Mouse (Mus musculus) liver, embryonic 16.5 days (tissue): ENCODE measurements around the gene Zfand3. TPM values are rescaled to one million over a fixed set of nuclear protein-coding genes. Genes with fewer than 3 reads are reported as not detected.

Experiments used
- ATAC-seq: fragments of 200-750 bp; cut with Nextera tagmentation; 2 replicates; pipeline ENCODE4 v1.8.0; 2017; ENCODE audit warnings: low read depth, mild to moderate bottlenecking, moderate number of reproducible peaks, moderate library complexity
- H3K27ac ChIP-seq: fragments of 300-500 bp; sonication (generic); 2 replicates; pipeline ENCODE4 v1.5.1; 2014; ENCODE audit warnings: mild to moderate bottlenecking, low read length
- H3K27me3 ChIP-seq: fragments of 300-500 bp; sonication (generic); 2 replicates; pipeline ENCODE4 v1.6.1; 2014; ENCODE audit warnings: low read depth, low read length, mixed read lengths; ENCODE audit not compliant: control insufficient read depth, insufficient read depth
- H3K36me3 ChIP-seq: fragments of 300-500 bp; sonication (generic); 2 replicates; pipeline ENCODE4 v1.6.1; 2014; ENCODE audit warnings: mild to moderate bottlenecking; ENCODE audit not compliant: control insufficient read depth, insufficient read depth
- H3K4me1 ChIP-seq: fragments of 300-500 bp; sonication (generic); 2 replicates; pipeline ENCODE4 v1.6.1; 2014; ENCODE audit warnings: low read depth, low read length, mixed read lengths; ENCODE audit not compliant: control insufficient read depth
- H3K4me2 ChIP-seq: fragments of 300-500 bp; sonication (generic); 2 replicates; pipeline ENCODE4 v1.6.1; 2014; ENCODE audit warnings: low read depth, low read length, mixed read lengths
- H3K4me3 ChIP-seq: fragments of 300-500 bp; sonication (generic); 2 replicates; pipeline ENCODE4 v1.5.1; 2014; ENCODE audit warnings: low read depth, mild to moderate bottlenecking, low read length
- H3K9ac ChIP-seq: fragments of 300-500 bp; sonication (generic); 2 replicates; pipeline ENCODE4 v1.6.1; 2014; ENCODE audit warnings: low read depth, low read length
- H3K9me3 ChIP-seq: fragments of 300-500 bp; sonication (generic); replicated peaks from 2 replicates; pipeline ENCODE4 v1.6.1; 2016; ENCODE audit warnings: low read length; ENCODE audit not compliant: control insufficient read depth
- WGBS: fragments of 180-500 bp; shearing (Covaris S2); extraction: QIAGEN DNeasy Blood & Tissue Kit; methylation state at CpG from one replicate; pipeline ENCODE4 v1.1.7; 2014; ENCODE audit not compliant: insufficient replicate concordance; 5-methylcytosine and 5-hydroxymethylcytosine counted together
- polyA plus RNA-seq: library from polyadenylated mRNA; unstranded; fragments of >200 nt; fragmentation: Nextera tagmentation; extraction: Ambion mirVana; gene quantifications from 2 replicates; pipeline ENCODE4 v1.2.1, GENCODE M21; 2015

The Zfand3 gene
- polyA plus RNA-seq, 1 experiment from 2014 or later, result 16.3 TPM

DNA sequence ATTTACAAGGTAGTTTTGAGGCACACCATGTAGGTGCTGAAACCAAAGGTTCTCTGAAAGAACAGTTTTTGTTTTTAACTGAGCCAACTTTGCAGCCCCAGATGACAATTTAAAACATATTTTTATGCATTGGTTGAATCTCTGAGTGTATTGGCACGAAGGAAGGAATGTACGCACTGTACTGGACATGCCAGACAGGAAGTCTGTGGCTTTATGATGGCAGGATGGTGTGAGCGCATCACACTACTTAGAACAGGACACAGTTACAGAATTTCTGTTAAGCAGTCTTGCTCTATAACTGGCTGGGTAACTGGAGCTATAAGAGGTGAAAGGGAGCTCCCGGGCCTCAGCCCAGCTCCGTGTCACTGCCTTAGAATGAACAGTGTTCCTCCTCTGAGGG lies 92.6 kb downstream of the Zfand3 start:
- Histone ChIP-seq H3K36me3 (no peaks in the 10 kb centered on the region; the same call in 1 of the 2 replicates), H3K27me3 (no peaks in the 10 kb centered on the region), H3K9ac (no peak overlapping the region), H3K4me2 (no peak overlapping the region), H3K4me1 (no peaks in the 10 kb centered on the region; the same call in none of the 2 replicates), H3K4me3 (no peak overlapping the region), H3K9me3 (no peaks in the 10 kb centered on the region), H3K27ac (no peak overlapping the region)
- ATAC-seq, result no peak
- WGBS, result 48% methylated on average over 5 of the region's 5 CpGs

DNA sequence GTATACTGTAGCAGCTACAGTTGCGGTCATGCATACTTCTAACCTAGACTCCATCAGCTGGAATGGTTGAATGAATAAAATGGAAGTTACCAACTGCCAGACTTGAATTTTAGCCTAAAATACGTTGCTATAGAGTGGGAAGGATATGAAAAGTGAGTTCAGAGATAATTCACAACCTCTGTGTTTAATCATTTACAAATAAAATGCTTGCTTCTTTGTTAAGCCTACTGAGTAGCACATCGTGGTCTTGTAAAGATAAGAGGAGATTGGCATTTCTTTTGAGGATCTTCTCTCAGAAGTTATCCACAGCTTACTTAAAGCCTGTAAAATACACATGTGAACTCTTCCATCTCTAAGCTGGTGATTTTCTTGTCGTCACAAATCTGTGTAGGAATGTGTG lies 93.1 kb downstream of the Zfand3 start:
- no peaks in the 10 kb centered on the region for H3K9me3 ChIP-seq
- no peaks in the 10 kb centered on the region; the same call in none of the 2 replicates for H3K4me1 ChIP-seq
- WGBS, result 38% methylated on average over 4 of the region's 4 CpGs
- no peak for ATAC-seq
- no peak overlapping the region for H3K4me2 ChIP-seq
- no peak overlapping the region for H3K4me3 ChIP-seq
- H3K27me3 ChIP-seq, result no peaks in the 10 kb centered on the region
- no peak overlapping the region for H3K9ac ChIP-seq
- H3K36me3 ChIP-seq, result no peaks in the 10 kb centered on the region; the same call in 1 of the 2 replicates
- H3K27ac ChIP-seq, result no peak overlapping the region

DNA sequence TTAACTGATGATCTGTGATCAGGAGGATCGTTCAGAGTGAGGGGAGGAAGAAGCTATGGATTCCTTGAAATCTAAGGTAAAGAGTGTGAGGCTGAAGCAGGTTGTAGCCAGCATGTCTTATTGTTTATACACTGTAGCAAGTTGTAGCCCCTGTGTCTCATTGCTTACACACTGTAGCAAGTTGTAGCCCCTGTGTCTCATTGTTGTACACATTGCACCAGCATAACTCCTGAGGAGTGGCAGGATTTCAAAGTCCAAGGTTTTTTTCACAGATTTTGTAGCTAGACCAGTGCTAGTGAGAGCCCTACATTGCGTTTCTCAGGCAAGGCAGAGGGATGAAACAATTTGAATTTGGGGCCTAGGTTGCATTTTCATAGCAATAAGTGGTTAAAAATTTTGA lies 95.1 kb downstream of the Zfand3 start:
- H3K27ac ChIP-seq, result no peak overlapping the region
- H3K4me3 ChIP-seq, result no peak overlapping the region
- H3K27me3 ChIP-seq, result no peaks in the 10 kb centered on the region
- WGBS, result 64% methylated on average over 2 of the region's 2 CpGs
- H3K36me3 ChIP-seq, result no peaks in the 10 kb centered on the region; the same call in 1 of the 2 replicates
- no peaks in the 10 kb centered on the region; the same call in none of the 2 replicates for H3K4me1 ChIP-seq
- no peaks in the 10 kb centered on the region for H3K9me3 ChIP-seq
- no peak overlapping the region for H3K9ac ChIP-seq
- no peak overlapping the region for H3K4me2 ChIP-seq
- ATAC-seq, result no peak

DNA sequence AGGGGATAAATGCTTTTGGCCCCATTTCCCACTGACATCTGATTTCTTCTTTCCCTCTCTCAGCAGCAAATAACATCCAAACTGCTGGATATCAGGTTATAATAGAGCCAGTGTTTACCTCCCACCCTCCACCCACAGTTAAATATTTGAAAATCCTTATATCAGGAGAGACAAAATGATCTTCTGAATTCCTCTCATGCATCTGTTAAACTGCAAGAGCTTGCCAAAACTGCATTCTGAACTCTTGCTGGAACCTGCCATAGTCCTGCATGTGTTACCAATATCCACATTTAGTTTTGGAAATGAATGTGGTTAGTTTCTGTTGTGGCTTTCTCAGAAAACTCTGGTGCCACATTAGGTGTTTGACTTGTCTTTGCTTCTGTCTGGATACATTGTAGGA lies 97.3 kb downstream of the Zfand3 start:
- ATAC-seq, result no peak
- Histone ChIP-seq H3K9ac (no peak overlapping the region), H3K27me3 (no peaks in the 10 kb centered on the region), H3K4me3 (no peak overlapping the region), H3K4me2 (no peak overlapping the region), H3K9me3 (no peaks in the 10 kb centered on the region), H3K27ac (no peak overlapping the region), H3K4me1 (no peaks in the 10 kb centered on the region; the same call in none of the 2 replicates), H3K36me3 (no peaks in the 10 kb centered on the region)

DNA sequence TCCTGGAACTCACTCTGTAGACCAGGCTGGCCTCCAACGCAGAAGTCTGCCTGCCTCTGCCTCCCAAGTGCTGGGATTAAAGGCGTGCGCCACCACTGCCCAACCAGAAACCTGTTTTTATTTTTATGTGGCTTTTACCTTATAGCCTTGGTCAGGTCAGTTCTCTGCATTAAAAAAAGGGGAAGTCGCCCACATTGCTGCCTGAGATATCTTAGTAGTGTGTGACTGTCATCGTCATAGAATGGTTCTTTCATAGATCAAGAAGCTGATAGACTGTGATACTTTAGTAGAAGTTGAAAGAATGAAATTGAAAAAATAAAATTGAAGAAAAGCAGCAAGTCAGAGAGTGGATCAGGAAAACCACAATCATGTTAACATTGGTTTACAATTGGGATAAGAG lies 98.5 kb downstream of the Zfand3 start:
- Histone ChIP-seq H3K27me3 (no peaks in the 10 kb centered on the region), H3K36me3 (no peaks in the 10 kb centered on the region), H3K9me3 (no peaks in the 10 kb centered on the region), H3K9ac (no peak overlapping the region), H3K4me2 (no peak overlapping the region), H3K4me1 (no peaks in the 10 kb centered on the region; the same call in 1 of the 2 replicates), H3K4me3 (no peak overlapping the region), H3K27ac (no peak overlapping the region)
- 33% methylated on average over 5 of the region's 5 CpGs for WGBS
- no peak for ATAC-seq

DNA sequence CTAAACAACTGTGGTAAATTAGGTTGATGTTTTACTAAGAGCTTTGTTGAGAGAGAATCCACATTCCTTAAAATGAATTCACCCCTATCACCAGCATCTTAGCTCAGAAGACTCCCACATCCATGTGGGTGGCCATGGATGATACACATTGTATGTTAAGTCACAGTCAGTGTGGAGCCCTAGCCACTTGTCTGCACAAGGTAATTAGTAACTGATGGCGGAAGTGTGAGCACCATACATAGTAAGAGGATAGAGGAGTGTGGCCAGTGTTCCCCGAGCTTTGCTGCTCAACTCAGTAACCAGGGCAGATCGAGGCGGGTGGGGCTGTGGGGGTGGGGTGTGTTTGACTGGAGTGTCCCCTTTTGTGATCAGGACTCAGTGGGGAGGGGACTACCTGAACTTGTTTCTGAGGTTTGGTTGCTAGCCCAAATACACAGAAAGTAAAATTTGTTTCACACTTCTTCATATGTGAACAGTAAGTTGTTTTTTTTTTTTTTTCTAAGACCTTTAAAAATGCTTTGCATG lies 99.2 kb downstream of the Zfand3 start:
- Histone ChIP-seq H3K9me3 (no peaks in the 10 kb centered on the region), H3K4me3 (no peak overlapping the region), H3K27me3 (no peaks in the 10 kb centered on the region), H3K27ac (no peak overlapping the region), H3K36me3 (no peaks in the 10 kb centered on the region), H3K4me2 (no peak overlapping the region), H3K4me1 (no peaks in the 10 kb centered on the region; the same call in 1 of the 2 replicates), H3K9ac (no peak overlapping the region)
- ATAC-seq, result no peak
- WGBS, result 58% methylated on average over 4 of the region's 4 CpGs

DNA sequence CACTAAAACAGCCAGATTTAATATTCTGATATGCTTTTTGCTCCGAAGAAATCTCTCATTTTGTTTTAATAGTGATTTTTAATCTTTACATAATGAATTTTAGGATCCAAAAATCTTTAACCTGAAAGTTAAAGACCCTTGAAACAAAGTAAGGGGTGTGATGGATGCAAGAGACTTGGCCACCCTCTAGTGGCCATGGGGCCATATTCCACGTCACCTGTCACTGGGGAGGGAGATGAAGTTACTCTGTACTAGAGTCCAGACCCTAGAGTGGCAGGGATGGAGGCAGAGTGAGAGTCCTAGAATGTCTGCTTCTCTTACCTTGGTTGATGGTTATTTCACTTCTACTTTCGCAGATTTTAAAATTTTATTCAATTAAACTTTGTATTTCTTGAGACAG lies 100.8 kb downstream of the Zfand3 start:
- H3K9me3 ChIP-seq, result no peaks in the 10 kb centered on the region
- no peak overlapping the region for H3K4me2 ChIP-seq
- no peak for ATAC-seq
- H3K36me3 ChIP-seq, result no peaks in the 10 kb centered on the region
- no peaks in the 10 kb centered on the region; the same call in 1 of the 2 replicates for H3K4me1 ChIP-seq
- no peak overlapping the region for H3K9ac ChIP-seq
- H3K27ac ChIP-seq, result no peak overlapping the region
- WGBS, result 66% methylated on average over 3 of the region's 3 CpGs
- H3K4me3 ChIP-seq, result no peak overlapping the region
- no peaks in the 10 kb centered on the region for H3K27me3 ChIP-seq

DNA sequence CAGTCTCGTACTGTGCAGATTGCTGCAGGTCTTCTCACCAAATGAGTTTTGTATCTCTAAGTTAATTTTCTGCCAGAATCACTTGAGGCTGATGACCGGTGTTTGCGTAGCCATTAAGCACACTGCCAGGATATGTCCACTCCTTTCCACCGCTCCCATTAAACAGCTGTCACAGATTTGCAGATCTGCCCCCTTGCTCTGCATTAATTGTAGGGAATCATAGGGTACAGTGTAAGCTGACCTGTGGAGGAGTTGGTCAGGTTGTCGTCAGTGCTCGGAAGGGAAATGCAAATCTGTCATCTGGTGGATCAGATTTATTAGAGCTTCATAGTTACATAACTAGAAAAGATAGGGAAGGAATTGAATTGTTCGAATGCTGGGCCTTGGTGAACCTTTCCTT lies 106.1 kb downstream of the Zfand3 start:
- Histone ChIP-seq H3K4me3 (no peak overlapping the region), H3K27me3 (no peaks in the 10 kb centered on the region), H3K9ac (no peak overlapping the region), H3K27ac (no peak overlapping the region), H3K9me3 (no peaks in the 10 kb centered on the region), H3K36me3 (no peaks in the 10 kb centered on the region), H3K4me1 (peaks cover 9% of the 10 kb centered on the region), H3K4me2 (no peak overlapping the region)
- WGBS, result 75% methylated on average over 7 of the region's 7 CpGs
- no peak for ATAC-seq

DNA sequence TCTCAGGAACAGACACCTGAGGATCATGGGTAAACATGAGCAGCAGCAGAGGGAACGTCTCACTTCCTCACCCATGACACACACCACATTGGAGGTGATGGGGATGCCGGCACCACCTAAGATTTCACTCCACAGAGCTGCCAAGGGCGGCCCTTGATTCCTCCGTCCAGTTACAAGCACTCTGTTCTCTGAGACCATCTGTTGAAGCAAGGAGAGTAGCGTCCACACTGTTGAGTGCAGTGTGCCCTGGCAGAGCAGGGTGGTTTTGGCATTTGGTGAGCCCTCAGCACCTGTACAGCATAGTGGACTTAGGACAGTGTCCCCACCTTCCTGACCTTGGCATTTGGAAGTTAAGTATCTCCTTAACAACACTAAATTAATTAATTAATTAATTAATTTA lies 107.0 kb downstream of the Zfand3 start:
- Histone ChIP-seq H3K36me3 (no peaks in the 10 kb centered on the region), H3K4me2 (no peak overlapping the region), H3K4me1 (peaks cover 9% of the 10 kb centered on the region), H3K9me3 (no peaks in the 10 kb centered on the region), H3K4me3 (no peak overlapping the region), H3K9ac (no peak overlapping the region), H3K27ac (no peak overlapping the region), H3K27me3 (no peaks in the 10 kb centered on the region)
- no peak for ATAC-seq
- 68% methylated on average over 5 of the region's 5 CpGs for WGBS
